Mouse (Mus musculus): ENCODE measurements around the gene Tnrc6c. TPM values are rescaled to one million over a fixed set of nuclear protein-coding genes. Genes with fewer than 3 reads are reported as not detected.
"Not testable (repeated sequence)": the region's sequence is repeated elsewhere in the genome, so short reads cannot be mapped to it uniquely, and the experiment has no call there.

Gene Tnrc6c
- total RNA-seq, 2 experiments from 2014 or later: 33.0 to 34.2 TPM

- DNase-seq (ENCODE audit: low spot score in 2 of 2): no peak
Observed at GRCm38 (mm10) chr11:117783683-117784309, 129.7 kb downstream of the Tnrc6c start.

- peak in 1 of 2 experiments; percentile 50 for DNase-seq (ENCODE audit: low spot score in 2 of 2)
Observed at GRCm38 (mm10) chr11:117786294-117786693, 132.2 kb downstream of the Tnrc6c start.

- not testable (repeated sequence) for DNase-seq (ENCODE audit: low spot score in 2 of 2)
Observed at GRCm38 (mm10) chr11:117788481-117788880, 134.4 kb downstream of the Tnrc6c start.

- DNase-seq (ENCODE audit: low spot score in 2 of 2): peak; percentile 68 to 73
Observed at GRCm38 (mm10) chr11:117790286-117790685, 136.2 kb downstream of the Tnrc6c start.

- no peak for DNase-seq (ENCODE audit: low spot score in 2 of 2)
Observed at GRCm38 (mm10) chr11:117790703-117791440, 136.8 kb downstream of the Tnrc6c start.

- DNase-seq (ENCODE audit: low spot score in 2 of 2): no peak
Observed at GRCm38 (mm10) chr11:117791441-117791761, 137.3 kb downstream of the Tnrc6c start.

GRCm38 (mm10) chr11:117792281-117792888 is 138.3 kb downstream of the Tnrc6c start:
- no peak for DNase-seq (ENCODE audit: low spot score in 2 of 2)

GRCm38 (mm10) chr11:117794035-117794551 is 140.0 kb downstream of the Tnrc6c start:
- no peak for DNase-seq (ENCODE audit: low spot score in 2 of 2)

- DNase-seq (ENCODE audit: low spot score in 2 of 2): no peak
Observed at GRCm38 (mm10) chr11:117796954-117797353, 142.9 kb downstream of the Tnrc6c start.

- no peak for DNase-seq (ENCODE audit: low spot score in 2 of 2)
Observed at GRCm38 (mm10) chr11:117797511-117798159, 143.5 kb downstream of the Tnrc6c start, which contains the start of gene 6030468B19Rik. Gene 6030468B19Rik (plus strand): TSS chr11:117797660.

- no peak for DNase-seq (ENCODE audit: low spot score in 2 of 2)
Observed at GRCm38 (mm10) chr11:117798160-117798541, 144.1 kb downstream of the Tnrc6c start.

GRCm38 (mm10) chr11:117799174-117799573 is 145.1 kb downstream of the Tnrc6c start:
- no peak for DNase-seq (ENCODE audit: low spot score in 2 of 2)

GRCm38 (mm10) chr11:117800038-117800437 is 145.9 kb downstream of the Tnrc6c start:
- DNase-seq (ENCODE audit: low spot score in 2 of 2): no peak

- DNase-seq (ENCODE audit: low spot score in 2 of 2): no peak
Observed at GRCm38 (mm10) chr11:117801650-117802049, 147.6 kb downstream of the Tnrc6c start.

GRCm38 (mm10) chr11:117803166-117803688 is 149.1 kb downstream of the Tnrc6c start:
- DNase-seq (ENCODE audit: low spot score in 2 of 2): no peak

- DNase-seq (ENCODE audit: low spot score in 2 of 2): no peak
Observed at GRCm38 (mm10) chr11:117806781-117807180, 152.7 kb downstream of the Tnrc6c start.

GRCm38 (mm10) chr11:117809407-117810311 is 155.6 kb downstream of the Tnrc6c start, which contains the start of the genes Gm20708 and Syngr2:
Gene Gm20708 (plus strand): TSS chr11:117809668.
Gene Syngr2 (plus strand): TSS chr11:117809668.
- peak in 1 of 2 experiments; percentile 75 for DNase-seq (ENCODE audit: low spot score in 2 of 2)

GRCm38 (mm10) chr11:117810401-117811046 is 156.4 kb downstream of the Tnrc6c start:
- peak; percentile 65 to 89 for DNase-seq (ENCODE audit: low spot score in 2 of 2)

Data from gastrocnemius, postnatal 4 days (tissue).